In genomic region chr9:24775001-24775400, GRCm38 (mm10) we compare ENCODE assay signal across 23 mouse cellular contexts. TPM values are rescaled to one million over a fixed set of nuclear protein-coding genes. Genes with fewer than 3 reads are reported as not detected.
DNase-seq lines count a peak whose midpoint lies in the region; ATAC-seq and TF ChIP-seq lines count a peak whose summit lies in the region.
"Had no signal": no experiment of that assay in that cellular context is flagged by ENCODE, and none has a peak within 500 bp of the region (broad histone marks: within the 10 kb centered on the region; RNA-seq: fewer than 3 reads in every experiment).

No protein-coding gene starts in this region.

- H3K4me3 ChIP-seq in heart, adult 2 months: no peak overlapping the region; the same call in 1 of the 2 replicates
- no peak overlapping the region for H3K4me3 ChIP-seq in hindbrain, embryonic 11.5 days (ENCODE audit: low read depth, low read length)
- no peak overlapping the region for H3K4me3 ChIP-seq in hindbrain, embryonic 14.5 days (replicated peaks; ENCODE audit: low read length)
- H3K4me3 ChIP-seq in midbrain, embryonic 11.5 days (ENCODE audit: low read depth, low read length): no peak overlapping the region
- no peak overlapping the region for H3K4me3 ChIP-seq in midbrain, embryonic 14.5 days (replicated peaks; ENCODE audit: low read depth, low read length)
- no peak overlapping the region for H3K4me3 ChIP-seq in liver, embryonic 12.5 days
- H3K4me3 ChIP-seq: myocyte had no signal

- no peaks in the 10 kb centered on the region for H3K9me3 ChIP-seq in hindbrain, embryonic 11.5 days (ENCODE audit: control insufficient read depth, low read length)
- H3K9me3 ChIP-seq in hindbrain, embryonic 14.5 days (ENCODE audit: control insufficient read depth, low read length): no peaks in the 10 kb centered on the region
- H3K9me3 ChIP-seq in midbrain, embryonic 11.5 days (ENCODE audit: control insufficient read depth, low read length): no peaks in the 10 kb centered on the region
- H3K9me3 ChIP-seq in midbrain, embryonic 14.5 days (ENCODE audit: control insufficient read depth, low read length): no peaks in the 10 kb centered on the region
- H3K9me3 ChIP-seq in liver, embryonic 12.5 days (replicated peaks): no peaks in the 10 kb centered on the region
- H3K9me3 ChIP-seq: embryonic facial prominence, embryonic 12.5 days; lung, embryonic 15.5 days; midbrain, embryonic 13.5 days had no signal

- 11% methylated on average over 9 of the region's 9 CpGs for WGBS in heart, adult 2 months
- WGBS in hindbrain, embryonic 11.5 days: 0% methylated on average over 9 of the region's 9 CpGs
- 1% methylated on average over 9 of the region's 9 CpGs for WGBS in hindbrain, embryonic 14.5 days
- WGBS in midbrain, embryonic 11.5 days: 0% methylated on average over 9 of the region's 9 CpGs
- 1% methylated on average over 9 of the region's 9 CpGs for WGBS in midbrain, embryonic 14.5 days
- 2% methylated on average over 9 of the region's 9 CpGs for WGBS in liver, embryonic 12.5 days (ENCODE audit: insufficient replicate concordance)

- no peak for ATAC-seq in hindbrain, embryonic 11.5 days (ENCODE audit: low FRiP score)
- ATAC-seq in hindbrain, embryonic 14.5 days (ENCODE audit: low FRiP score): no peak
- no peak for ATAC-seq in midbrain, embryonic 11.5 days (ENCODE audit: low FRiP score)
- ATAC-seq in midbrain, embryonic 14.5 days (ENCODE audit: low FRiP score, low TSS enrichment): no peak
- no peak for ATAC-seq in liver, embryonic 12.5 days

- H3K4me1 ChIP-seq in heart, adult 2 months (ENCODE audit: control insufficient read depth, insufficient read depth, low read length): peaks cover 2% of the 10 kb centered on the region
- peaks cover 12% of the 10 kb centered on the region for H3K4me1 ChIP-seq in hindbrain, embryonic 11.5 days (replicated peaks; ENCODE audit: control insufficient read depth, insufficient read depth, low read length)
- H3K4me1 ChIP-seq in hindbrain, embryonic 14.5 days (replicated peaks; ENCODE audit: control insufficient read depth, insufficient read depth, low read length): peaks cover 11% of the 10 kb centered on the region; the same call in 1 of the 2 replicates
- peaks cover 16% of the 10 kb centered on the region for H3K4me1 ChIP-seq in midbrain, embryonic 11.5 days (ENCODE audit: control insufficient read depth, insufficient read depth, low read length)
- H3K4me1 ChIP-seq in midbrain, embryonic 14.5 days (ENCODE audit: control insufficient read depth, insufficient read depth, low read length): no peaks in the 10 kb centered on the region
- no peaks in the 10 kb centered on the region; the same call in 1 of the 2 replicates for H3K4me1 ChIP-seq in liver, embryonic 12.5 days

- no peaks in the 10 kb centered on the region for H3K36me3 ChIP-seq in heart, adult 2 months (ENCODE audit: control insufficient read depth, insufficient read depth, low read length)
- no peaks in the 10 kb centered on the region for H3K36me3 ChIP-seq in hindbrain, embryonic 11.5 days (ENCODE audit: control insufficient read depth, insufficient read depth, low read length)
- H3K36me3 ChIP-seq in hindbrain, embryonic 14.5 days (replicated peaks; ENCODE audit: control insufficient read depth, insufficient read depth): no peaks in the 10 kb centered on the region
- no peaks in the 10 kb centered on the region for H3K36me3 ChIP-seq in midbrain, embryonic 11.5 days (ENCODE audit: control insufficient read depth, insufficient read depth, low read length)
- H3K36me3 ChIP-seq in midbrain, embryonic 14.5 days (ENCODE audit: control insufficient read depth, insufficient read depth, low read length): no peaks in the 10 kb centered on the region
- H3K36me3 ChIP-seq in liver, embryonic 12.5 days: no peaks in the 10 kb centered on the region
- H3K36me3 ChIP-seq: embryonic facial prominence, embryonic 12.5 days; lung, embryonic 15.5 days; midbrain, embryonic 13.5 days had no signal

- intact Hi-C loops in heart, adult 2 months (cut with DNase I): no loop called here

- DNase-seq in heart, adult 2 months: no peak
- DNase-seq in heart, adult 9 months (ENCODE audit: low spot score in 2 of 2): no peak
- peak; percentile 37 for DNase-seq in hindbrain, embryonic 11.5 days (ENCODE audit: low spot score)
- DNase-seq in hindbrain, embryonic 14.5 days (ENCODE audit: low spot score): no peak
- peak; percentile 89 for DNase-seq in midbrain, embryonic 11.5 days (ENCODE audit: low spot score, missing footprints)
- no peak for DNase-seq in midbrain, embryonic 14.5 days
- DNase-seq in kidney, postnatal 25 days: no peak
- DNase-seq: adrenal gland, postnatal 36 days; cerebellum, adult 11-12 months; right cerebral cortex, postnatal 25 days; thymus, postnatal 36 days had no signal

- peak overlapping the region; percentile 93 for H3K27ac ChIP-seq in heart, adult 2 months
- H3K27ac ChIP-seq in hindbrain, embryonic 11.5 days (ENCODE audit: low read depth, low read length): no peak overlapping the region
- H3K27ac ChIP-seq in hindbrain, embryonic 14.5 days: no peak overlapping the region
- H3K27ac ChIP-seq in midbrain, embryonic 11.5 days (ENCODE audit: low read depth, low read length): no peak overlapping the region
- no peak overlapping the region for H3K27ac ChIP-seq in midbrain, embryonic 14.5 days (replicated peaks; ENCODE audit: low read depth, low read length)
- no peak overlapping the region for H3K27ac ChIP-seq in liver, embryonic 12.5 days
- H3K27ac ChIP-seq: embryonic facial prominence, embryonic 12.5 days; lung, embryonic 15.5 days; midbrain, embryonic 13.5 days had no signal

- H3K79me2 ChIP-seq in heart, adult 2 months (replicated peaks; ENCODE audit: control insufficient read depth, insufficient read depth, low read length): no peaks in the 10 kb centered on the region

- peak overlapping the region; percentile 52 for H3K9ac ChIP-seq in heart, adult 2 months (ENCODE audit: low read depth, low read length)
- no peak overlapping the region for H3K9ac ChIP-seq in hindbrain, embryonic 11.5 days (ENCODE audit: low read depth, low read length)
- no peak overlapping the region for H3K9ac ChIP-seq in hindbrain, embryonic 14.5 days
- H3K9ac ChIP-seq in midbrain, embryonic 11.5 days (ENCODE audit: low read length): no peak overlapping the region
- H3K9ac ChIP-seq in midbrain, embryonic 14.5 days (replicated peaks; ENCODE audit: low read length): no peak overlapping the region
- no peak overlapping the region for H3K9ac ChIP-seq in liver, embryonic 12.5 days
- H3K9ac ChIP-seq: embryonic facial prominence, embryonic 12.5 days; lung, embryonic 15.5 days; midbrain, embryonic 13.5 days had no signal

- H3K4me2 ChIP-seq in hindbrain, embryonic 11.5 days (replicated peaks; ENCODE audit: low read depth, low read length): no peak overlapping the region
- no peak overlapping the region for H3K4me2 ChIP-seq in hindbrain, embryonic 14.5 days (replicated peaks)
- H3K4me2 ChIP-seq in midbrain, embryonic 11.5 days: no peak overlapping the region
- H3K4me2 ChIP-seq in midbrain, embryonic 14.5 days (ENCODE audit: low read length): no peak overlapping the region
- H3K4me2 ChIP-seq in liver, embryonic 12.5 days: peak overlapping the region; percentile 44; the same call in 1 of the 2 replicates

- no peak for TF ChIP-seq CTCF in heart, adult 2 months (IDR thresholded peaks at IDR 0.05)

- H3K27me3 ChIP-seq in heart, adult 2 months (ENCODE audit: control insufficient read depth, insufficient read depth, low read length): no peaks in the 10 kb centered on the region; the same call in 1 of the 2 replicates
- peaks cover 91% of the 10 kb centered on the region for H3K27me3 ChIP-seq in hindbrain, embryonic 11.5 days (ENCODE audit: control insufficient read depth, insufficient read depth, low read length)
- peaks cover 99% of the 10 kb centered on the region for H3K27me3 ChIP-seq in hindbrain, embryonic 14.5 days (ENCODE audit: control insufficient read depth, insufficient read depth, low read length)
- peaks cover 96% of the 10 kb centered on the region for H3K27me3 ChIP-seq in midbrain, embryonic 11.5 days (ENCODE audit: control insufficient read depth, insufficient read depth, low read length)
- H3K27me3 ChIP-seq in midbrain, embryonic 14.5 days (ENCODE audit: control insufficient read depth, insufficient read depth, low read length): peaks cover 94% of the 10 kb centered on the region
- H3K27me3 ChIP-seq in liver, embryonic 12.5 days (replicated peaks): peaks cover 99% of the 10 kb centered on the region

- no peak for TF ChIP-seq POLR2A in heart, adult 2 months (IDR thresholded peaks at IDR 0.05; ENCODE audit: insufficient read depth, low read depth, low read length)

- TF ChIP-seq EP300 in heart, adult 2 months (IDR thresholded peaks at IDR 0.05; ENCODE audit: insufficient read depth, low read depth, low read length): no peak

RNA-seq across cellular contexts. Expression of gene Tbx20, which starts 0.9 kb away (rescaled TPM):
- total RNA-seq in heart, adult 2 months (2021): 10 to 100 TPM; 83.0 to 83.2 TPM
- polyA plus RNA-seq in heart, adult 2 months (2012; rRNA removed): 33.9 and 45.2 TPM in 2 replicates
- polyA plus RNA-seq in hindbrain, embryonic 11.5 days (2014; fragmentation: Nextera tagmentation; extraction: Ambion mirVana): 1.7 and 4.3 TPM in 2 replicates
- 0.74 and 1.8 TPM in 2 replicates for polyA plus RNA-seq in hindbrain, embryonic 14.5 days (2014; fragmentation: Nextera tagmentation; extraction: Ambion mirVana)
- polyA plus RNA-seq in midbrain, embryonic 11.5 days (2014; fragmentation: Nextera tagmentation; extraction: Ambion mirVana): 0.07 and 0.08 TPM in 2 replicates
- polyA plus RNA-seq in midbrain, embryonic 14.5 days (2014; fragmentation: Nextera tagmentation; extraction: Ambion mirVana): 0.05 TPM in 1 of 2 replicates, not detected in the other
- 1.8 and 1.9 TPM in 2 replicates for polyA plus RNA-seq in liver, embryonic 12.5 days (2016; fragmentation: Nextera tagmentation; extraction: Ambion mirVana)
- total RNA-seq: gastrocnemius, adult 18-20 months; layer of hippocampus, postnatal 14 days; neutrophil, adult 5-6 weeks had no signal
- polyA plus RNA-seq: C2C12; kidney, embryonic 14.5 days; large intestine, adult 2 months; myocyte; spleen, adult 2 months had no signal

Comparison
In these comparisons a context has a peak if more than half of its experiments do, and no peak if none do; other contexts are left out.
1. DNase-seq: peak in hindbrain, embryonic 11.5 days (single experiment) and midbrain, embryonic 11.5 days (single experiment); none in heart, adult 2 months (0 of 2), heart, adult 9 months (0 of 2), hindbrain, embryonic 14.5 days (single experiment), midbrain, embryonic 14.5 days (single experiment) and kidney, postnatal 25 days (0 of 2).